Mouse (Mus musculus) embryo, embryonic 10.5 days (tissue): Measurements from ENCODE around the gene Rabep2.
A peak's percentile ranks its signal among the peaks of the same experiment; 100 is the strongest.

Experiments
- DNase-seq: peaks from one replicate; pipeline ENCODE4 v3.0.0-alpha.2; 2015; ENCODE audit warnings: low spot score

Rabep2 gene

DNA sequence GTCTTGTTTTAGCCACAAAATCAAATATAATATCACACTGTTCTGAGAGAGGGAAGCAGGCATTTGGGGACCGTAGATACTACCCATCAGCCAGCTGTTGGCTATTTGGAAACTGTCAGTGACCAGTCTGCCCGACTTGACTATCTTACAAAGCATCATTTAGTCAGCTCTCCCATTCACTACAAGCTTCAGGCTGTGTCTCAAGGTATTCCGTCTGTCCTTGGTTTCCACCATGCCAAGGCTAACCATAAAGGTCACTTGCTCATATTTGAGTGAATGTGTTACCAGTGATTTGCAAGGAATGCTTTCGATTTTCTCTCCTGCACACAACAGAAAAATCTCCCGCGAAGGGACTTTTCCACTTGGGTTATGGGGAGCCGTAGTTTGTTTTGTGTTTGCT is 6.2 kb downstream of the Rabep2 start:
- DNase-seq, result no peak

DNA sequence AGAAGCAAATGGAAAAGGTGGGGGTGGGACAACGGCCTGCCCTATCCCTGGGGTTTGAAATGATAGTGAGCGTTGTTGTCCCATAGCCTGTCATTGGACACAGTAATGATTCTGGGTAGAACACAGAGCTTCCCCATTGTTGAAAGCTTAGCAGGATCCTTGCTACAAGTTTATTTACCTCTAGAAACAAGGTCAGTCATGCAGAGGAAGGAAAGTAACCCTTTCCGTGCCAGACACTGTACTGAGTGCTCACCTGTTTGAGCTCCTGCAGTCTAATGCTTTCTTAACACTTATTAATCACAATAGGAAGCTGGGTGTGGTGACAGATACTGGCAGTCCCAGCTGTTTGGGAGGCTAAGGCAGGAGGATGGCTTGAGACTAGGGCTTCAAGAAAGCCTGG is 7.2 kb downstream of the Rabep2 start:
- DNase-seq, result no peak

DNA sequence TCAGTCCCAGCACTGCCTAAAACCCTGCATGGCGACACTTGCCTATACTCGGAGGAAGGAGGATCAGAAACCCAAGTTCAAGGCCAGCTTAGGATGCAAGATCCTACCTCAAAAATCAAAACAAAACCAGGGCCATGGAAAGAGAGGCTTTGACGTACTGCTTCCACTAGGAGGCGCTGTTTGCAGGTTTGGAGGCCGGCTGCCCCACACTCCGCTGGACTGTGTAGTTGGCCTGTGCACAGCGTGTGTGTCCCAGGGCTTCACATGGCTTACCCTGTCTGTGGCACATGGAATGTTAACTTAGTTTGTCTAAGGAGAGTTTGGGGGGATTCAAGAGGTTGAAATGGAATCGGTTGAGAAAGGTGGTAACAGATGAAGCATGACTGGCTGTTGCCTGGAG is 8.3 kb downstream of the Rabep2 start:
- DNase-seq, result peak; percentile 87

DNA sequence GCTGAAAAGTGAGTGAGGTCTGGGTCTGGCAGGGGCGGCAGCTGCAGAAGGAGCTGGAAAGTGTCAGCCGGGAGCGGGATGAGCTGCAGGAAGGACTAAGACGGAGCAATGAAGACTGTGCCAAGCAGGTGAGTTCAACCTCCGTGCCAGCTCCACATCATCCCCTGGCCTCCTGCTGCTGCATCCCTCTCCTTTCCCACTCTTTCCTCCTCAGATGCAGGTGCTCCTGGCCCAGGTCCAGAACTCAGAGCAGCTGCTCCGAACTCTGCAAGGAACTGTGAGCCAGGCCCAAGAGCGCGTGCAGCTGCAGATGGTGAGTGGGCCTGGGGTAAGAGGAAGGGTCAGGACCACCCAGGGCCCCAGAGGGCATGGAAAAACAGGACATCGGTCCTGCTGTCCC is 11.6 kb downstream of the Rabep2 start:
- no peak for DNase-seq

DNA sequence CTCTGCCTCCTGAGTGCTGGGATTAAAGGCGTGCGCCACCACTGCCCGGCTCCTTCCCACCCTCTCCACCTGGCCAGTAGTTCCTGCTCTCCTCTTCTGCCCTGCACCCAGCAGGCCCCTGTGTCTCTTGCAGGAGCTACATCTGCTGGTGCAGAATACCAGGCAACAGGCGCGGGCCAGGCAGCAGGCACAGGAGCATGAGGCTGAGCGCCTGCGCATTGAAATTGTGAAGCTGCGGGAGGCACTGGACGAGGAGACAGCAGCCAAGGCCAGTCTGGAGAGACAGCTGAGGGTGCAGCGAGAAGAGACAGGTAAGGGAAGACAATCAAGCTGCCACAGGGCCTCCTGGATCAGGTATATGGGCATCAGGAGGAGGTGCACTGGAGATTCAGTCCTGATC is 15.4 kb downstream of the Rabep2 start:
- DNase-seq, result no peak

DNA sequence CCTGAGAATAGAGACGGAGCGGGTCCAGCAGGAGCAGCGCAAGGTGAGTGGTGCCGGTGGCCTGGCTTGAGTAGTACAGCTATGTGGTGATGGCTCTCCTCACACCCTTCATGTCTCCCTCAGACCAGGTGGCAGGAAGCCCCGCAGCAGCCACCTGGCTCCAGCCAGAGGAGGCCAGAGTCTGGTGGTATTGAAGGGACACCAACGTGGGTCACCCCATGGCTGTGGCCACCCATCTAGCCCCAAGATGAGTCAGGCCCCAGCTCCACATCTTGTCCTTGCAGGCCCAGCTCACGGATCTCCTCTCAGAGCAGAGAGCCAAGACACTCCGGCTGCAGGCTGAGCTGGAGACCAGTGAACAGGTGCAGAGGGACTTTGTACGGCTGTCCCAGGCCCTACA is 16.0 kb downstream of the Rabep2 start:
- DNase-seq, result no peak

DNA sequence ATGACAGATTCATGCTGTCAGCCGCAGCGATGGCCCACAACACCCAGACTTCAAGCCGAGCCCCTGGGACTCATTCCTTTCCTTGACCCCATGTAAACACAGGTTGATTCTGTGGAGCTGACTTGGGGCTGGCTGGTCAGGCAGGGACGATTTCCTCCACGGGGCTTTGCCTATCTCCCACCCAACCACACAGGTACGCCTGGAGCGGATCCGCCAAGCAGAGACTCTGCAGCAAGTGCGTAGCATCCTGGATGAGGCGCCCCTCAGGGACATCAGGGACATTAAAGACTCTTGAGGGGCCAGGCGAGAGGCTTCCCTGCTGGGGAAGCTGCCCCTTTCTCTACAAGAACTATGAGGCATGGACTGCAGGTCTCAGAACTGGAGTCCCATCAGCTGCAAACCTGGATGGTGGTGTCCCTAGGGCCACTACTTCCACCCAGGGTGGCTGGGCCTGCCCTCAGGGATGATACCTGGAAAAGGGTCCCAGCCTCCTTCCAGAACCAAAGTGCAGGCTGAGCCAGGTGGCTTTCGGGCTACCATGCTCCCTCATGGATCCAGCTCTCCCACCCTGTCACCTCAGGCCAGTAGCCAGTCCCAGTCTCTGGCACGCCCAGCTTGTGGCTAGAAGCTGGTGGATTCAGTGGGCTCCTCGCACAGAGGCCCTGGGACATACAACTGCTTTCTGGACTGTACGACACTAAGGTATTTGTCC is 16.7 kb downstream of the Rabep2 start:
- DNase-seq, result no peak

DNA sequence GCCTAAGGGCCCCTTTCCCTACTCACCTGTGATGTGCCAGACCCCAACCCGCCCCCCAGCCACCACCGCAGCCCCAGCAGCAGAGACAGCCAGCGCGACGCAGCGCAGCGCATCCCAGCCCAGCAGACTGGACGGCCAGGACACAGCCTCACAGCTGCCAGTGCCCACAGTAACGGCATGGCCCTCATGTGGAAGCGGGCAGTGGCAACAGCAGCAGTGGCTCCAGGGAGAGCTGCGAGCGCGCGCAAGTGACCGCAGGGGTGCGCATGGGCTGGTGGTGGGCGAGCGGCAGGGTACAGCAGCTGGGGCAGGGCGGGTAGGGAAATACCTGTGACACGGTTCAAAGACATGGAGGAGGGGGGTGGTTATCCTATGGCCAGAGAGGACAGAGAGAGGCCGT is 17.7 kb downstream of the Rabep2 start:
- no peak for DNase-seq

DNA sequence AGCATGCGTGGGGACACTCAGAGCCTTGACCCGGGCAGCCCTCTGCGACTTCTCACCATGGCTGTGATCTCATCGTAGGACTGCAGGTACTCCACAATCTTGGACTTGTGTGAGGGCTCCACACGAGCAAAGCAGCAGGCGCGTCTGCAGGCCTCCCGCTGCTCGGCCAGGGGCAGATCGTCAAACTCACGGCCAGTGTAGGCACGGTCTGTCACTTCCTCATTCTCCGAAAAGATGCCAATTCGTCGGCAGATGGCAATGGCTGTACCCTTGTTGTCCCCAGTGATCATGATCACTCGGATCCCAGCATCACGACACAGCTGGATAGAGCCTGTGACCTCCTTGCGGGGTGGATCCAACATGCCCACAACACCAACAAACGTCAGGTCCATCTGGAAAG is 19.9 kb downstream of the Rabep2 start:
- DNase-seq, result no peak

DNA sequence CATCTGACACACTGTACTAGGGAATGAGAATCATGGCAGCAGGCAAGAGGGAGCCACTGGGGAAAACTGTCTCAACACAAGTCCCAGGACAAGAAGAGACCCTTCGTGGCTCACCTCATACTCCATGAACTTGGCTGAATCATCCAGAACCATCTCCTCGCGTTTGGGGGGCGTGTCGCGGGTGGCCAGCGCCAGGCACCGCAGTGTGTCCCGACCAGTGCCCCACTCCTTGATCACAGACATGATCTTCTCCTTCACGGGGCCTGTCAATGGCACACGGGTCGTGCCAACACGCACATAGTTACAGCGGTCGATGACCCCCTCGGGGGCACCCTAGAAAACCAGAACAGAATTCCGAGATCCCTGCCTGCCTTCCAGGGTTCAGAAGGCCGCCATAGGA is 21.4 kb downstream of the Rabep2 start:
- no peak for DNase-seq

DNA sequence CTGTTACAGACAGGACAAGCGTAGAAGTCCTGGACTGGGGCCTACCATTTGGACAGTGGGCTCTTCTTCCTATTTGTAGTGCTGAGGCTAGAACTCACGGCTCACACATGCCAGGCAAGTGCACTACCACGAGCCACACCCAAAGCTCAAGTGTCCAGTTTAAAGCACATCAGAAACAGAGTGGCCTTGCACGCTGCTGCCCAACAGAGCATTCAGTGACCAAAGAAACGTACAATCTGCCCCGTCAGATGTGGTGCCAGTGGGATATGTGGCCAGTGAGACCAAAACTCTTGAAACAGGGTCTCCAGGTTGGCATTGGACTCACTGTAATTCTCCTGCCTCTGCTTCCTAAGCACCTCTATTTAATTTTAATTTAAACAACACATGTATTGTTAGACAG is 22.1 kb downstream of the Rabep2 start:
- no peak for DNase-seq

DNA sequence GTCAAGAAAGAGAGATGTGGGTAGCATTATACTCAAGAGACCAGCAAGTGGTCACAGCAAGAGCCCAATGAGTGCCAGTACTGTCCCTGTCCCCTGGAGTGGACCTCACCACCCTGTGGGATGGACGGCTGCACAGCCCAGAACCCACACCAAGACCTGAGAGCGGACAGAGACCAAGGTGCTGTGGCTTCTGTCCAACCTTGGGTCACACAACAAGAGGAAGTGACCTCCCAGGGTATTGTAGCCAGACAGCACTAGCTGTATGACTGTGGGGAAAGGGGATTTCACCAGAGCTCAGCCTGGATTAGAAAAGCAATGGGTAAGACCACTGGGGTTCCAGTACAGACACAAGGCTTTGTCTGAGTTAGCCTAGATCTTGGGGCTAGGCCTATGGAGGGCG is 23.7 kb downstream of the Rabep2 start:
- DNase-seq, result no peak

DNA sequence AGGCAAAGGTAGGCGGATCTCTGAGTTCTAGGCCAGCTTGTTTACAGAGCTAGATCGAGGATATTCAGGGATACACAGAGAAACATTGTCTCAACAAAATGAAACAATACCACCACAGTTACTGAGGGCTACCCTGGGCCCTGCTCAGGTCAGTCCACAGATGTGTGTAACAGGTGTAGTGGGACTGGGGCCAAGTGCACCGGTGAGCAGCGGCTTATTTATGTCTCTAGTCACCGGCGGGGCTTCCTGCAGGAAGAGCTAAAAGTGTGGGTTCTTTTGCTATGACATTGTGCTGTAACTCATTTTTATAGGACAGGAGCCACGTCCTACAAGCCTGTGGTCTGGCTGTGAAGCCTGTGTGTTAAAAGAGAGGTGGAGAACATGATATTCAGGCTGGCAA is 25.3 kb downstream of the Rabep2 start:
- no peak for DNase-seq

DNA sequence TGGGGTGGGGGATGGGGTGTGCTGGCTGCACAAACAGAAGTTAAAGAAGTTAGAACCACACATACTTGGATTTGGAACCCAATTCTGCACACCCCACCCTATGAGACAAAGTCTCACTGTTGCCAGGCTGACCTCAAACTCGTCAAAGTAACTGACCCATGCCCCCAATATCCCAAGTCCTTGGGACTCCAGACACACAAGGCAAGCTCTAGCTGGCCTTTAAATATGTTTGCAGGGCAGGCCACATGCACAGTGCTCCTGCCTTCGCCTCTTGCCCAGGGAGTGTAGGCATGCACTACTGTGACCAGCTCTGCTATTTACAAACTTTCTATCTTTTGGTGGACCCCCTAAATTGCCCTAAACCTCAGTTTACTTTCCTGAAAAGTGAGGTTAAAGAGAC is 26.7 kb downstream of the Rabep2 start:
- DNase-seq, result no peak

DNA sequence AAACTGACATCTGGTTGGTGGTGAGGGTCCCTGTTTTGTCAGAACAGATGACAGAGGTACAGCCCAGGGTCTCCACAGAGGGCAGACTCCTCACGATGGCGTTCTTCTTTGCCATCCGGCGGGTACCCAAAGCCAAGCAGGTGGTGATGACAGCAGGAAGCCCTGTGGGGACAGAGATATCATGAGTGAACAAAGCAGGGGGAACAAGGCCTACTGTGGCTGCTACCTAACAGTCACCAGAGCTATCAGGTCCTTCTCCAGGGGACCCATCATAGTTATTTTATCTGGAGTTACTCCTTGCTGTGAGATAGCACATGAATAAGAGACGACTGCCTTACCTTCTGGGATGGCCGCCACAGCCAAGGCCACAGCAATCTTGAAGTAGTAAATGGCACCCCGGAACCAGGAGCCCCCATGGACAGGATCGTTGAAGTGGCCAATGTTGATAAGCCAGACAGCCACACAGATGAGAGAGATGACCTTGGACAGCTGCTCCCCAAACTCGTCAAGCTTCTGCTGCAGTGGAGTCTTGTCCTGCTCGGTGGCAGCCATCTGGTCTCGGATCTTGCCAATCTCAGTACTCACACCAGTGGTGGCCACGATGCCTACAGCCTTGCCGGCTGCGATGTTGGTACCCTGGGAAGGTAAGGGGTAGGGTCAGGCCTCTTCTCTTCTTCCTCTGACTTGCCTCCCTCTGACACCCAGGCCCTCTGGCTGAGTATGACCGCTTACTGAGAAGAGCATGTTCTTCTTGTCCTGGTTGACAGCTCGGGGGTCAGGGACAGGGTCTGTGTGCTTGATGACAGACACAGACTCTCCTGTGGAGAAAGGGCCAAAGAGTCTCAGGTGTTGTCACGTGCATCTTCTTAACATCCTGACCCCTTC is 28.1 kb downstream of the Rabep2 start:
- DNase-seq, result no peak

DNA sequence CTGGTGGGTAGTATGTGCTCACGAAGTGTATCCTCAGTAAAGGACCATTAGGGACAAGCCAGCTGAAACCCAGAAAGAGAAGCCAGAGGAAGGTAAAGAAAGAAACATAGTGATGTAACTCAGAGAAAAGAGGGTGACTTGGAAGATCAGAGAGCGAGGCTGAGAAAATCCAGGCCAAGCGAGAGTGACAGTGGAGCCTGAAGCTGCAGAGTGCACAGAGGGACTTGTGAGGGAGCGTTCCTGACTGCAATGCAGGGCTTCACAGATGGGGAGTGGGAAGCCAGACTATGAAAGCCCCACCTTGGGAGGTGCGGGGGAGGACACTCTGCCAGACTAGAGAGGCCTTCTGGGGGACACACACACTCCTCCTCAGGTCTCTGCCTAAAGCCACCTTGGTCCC is 29.7 kb downstream of the Rabep2 start:
- DNase-seq, result no peak

DNA sequence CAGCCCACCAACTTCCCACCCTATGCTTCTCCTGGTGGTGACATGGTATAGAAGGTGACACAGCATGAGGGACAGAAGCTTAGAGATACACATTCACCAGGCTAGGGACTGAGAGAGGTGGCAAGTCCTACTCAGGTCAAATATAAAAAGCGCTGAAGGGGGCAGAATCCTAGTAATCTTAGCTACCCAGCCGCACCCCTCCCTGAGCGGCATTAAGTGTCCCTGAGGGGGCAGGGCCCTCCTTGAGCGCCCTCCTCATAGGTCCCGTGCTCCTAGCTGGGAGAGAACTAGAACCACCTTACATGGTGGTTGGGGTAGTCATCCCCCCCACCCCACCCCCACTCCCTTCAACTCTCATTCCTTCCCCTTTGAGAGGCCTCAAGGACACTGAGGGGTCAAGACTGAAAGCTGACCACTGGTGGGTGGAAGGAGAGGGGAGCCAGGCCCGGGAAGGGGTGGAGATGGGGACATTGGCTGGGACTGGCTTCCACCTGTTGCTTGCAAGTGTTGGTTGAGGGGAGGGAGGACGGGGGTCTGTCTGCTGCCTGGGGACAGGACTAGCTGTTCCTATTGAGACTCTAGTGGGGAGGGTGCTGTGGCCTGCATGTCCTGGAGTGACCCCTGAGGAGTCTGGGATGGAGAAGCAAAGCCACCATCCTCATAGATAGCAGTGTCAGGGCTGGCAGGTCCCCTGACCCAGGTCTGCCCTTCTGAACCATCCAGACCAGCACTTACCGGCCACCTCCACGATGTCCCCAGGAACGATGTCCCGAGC is 30.5 kb downstream of the Rabep2 start:
- DNase-seq, result no peak

DNA sequence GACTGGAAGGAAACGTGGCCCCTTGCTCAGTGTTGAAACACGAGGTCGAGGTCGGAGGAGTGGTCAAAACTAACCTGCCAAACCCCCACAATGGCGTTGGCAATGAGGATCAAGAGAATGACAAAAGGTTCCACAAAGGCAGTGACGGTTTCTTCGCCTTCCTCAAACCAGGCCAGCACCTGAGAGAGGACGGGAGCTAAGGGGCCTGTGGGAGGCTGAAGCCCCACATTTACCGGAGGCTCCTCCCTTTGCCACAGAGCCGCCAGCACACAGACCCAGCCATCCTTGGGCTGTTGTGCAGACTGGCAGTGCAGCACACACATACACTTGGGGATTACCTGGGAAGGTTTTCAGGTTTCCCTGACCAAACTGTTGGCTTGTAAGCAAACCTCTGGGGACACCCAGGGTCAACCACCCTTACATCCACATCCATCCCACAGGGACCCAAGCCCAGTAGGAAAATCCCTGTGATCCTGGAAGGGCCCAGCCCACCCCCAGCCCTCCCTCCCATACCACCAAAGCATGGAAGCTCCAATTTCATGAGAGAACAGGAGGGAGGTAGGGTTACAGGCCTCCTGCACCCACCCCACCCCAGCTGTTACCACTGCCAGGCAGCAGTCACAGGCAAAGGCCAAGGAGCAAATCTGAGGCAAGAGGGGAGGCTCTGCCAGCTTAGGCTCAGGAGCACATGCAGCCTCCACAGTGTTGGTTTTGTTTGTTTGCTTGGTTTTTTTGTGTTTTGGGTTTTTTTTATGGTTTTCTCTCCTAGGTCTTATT is 32.3 kb downstream of the Rabep2 start:
- DNase-seq, result no peak

DNA sequence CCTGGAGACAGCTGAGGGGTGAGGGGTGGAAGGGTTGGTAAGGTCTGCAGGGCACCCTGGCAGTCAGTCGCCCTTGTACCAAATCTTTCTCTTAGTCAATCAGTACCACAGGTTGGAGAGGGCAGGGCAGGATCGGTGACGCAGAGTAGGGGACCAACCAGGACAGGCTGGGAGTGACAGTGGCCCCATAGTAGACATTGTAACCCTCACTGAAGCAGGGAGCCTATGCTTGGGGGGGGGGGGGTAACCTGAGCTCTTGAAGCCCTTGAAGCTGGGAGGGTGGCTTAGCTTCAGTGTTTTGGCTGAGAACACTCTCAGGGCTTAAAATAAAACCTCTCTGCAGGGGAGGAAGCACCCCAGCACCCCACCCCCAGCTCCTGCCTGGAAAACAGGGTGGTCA is 33.1 kb downstream of the Rabep2 start:
- DNase-seq, result no peak

DNA sequence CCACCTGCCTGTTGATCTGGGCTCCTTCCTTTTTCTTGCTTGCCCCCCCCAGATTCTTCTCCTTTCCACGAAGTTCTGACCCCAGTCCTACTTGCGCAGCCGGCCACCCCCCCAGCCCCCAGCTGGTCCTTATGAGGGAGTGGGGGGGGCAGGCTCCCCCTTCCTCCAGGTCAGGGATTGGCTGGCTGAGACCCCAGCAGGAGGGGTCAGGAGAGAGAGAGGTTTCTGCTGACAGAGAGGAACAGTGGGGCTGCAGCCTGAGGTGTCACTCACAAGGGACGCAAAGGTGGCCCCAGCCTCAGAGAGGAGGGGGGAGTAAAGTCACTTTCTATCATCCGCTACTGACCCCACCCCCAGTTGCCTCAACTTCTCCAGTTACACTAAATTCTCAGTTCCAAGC is 34.4 kb downstream of the Rabep2 start, which contains the start of gene Atp2a1:
Gene Atp2a1, minus strand, starts transcription at position 105 of the 400 bp plus-strand sequence.
- DNase-seq, result no peak

DNA sequence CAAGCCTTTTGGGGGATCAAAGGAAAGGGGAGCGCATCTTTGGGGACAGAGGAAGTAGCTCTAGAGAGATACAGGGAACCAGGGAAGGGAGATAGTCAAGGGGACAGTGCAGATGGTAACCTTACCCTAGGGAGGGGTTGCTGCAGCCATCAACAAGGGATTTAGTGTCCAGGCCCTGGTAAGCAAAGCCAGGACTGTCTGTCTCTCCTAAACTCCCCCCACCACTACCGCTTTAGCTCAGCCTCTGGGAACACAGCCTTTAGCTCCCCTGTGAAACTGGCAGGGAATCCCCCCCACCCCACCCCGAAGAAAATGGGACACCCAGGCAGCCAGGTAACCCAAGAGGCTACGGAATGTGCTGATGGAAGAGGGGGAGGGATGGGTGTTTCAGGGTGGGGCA is 35.0 kb downstream of the Rabep2 start:
- no peak for DNase-seq

DNA sequence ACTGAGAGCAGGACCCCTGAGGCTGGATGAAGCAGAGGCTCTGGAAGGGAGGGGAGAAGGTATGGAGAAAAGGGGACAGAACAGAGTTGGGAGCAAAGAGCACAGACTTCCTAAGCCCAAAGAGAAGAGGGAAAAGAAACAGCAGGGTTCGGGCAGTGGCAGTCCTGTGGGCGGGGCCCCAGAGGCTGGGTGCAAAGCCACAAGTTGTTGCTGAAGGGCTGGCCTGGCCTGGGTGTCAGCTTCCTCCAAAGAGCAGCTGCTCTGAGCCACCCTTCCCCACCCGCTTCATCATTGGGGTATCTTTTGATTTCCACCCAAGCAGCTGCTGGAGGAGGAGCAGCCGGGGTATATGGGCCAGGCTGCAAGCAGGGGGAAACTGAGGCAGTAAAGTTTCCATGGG is 35.6 kb downstream of the Rabep2 start:
- DNase-seq, result no peak
